ENCODE assay signal across 24 mouse cellular contexts in genomic region chr1:56072255-56072654, GRCm38 (mm10).
A peak's percentile ranks its signal among the peaks of the same experiment; 100 is the strongest.
DNase-seq lines count a peak whose midpoint lies in the region; ATAC-seq and TF ChIP-seq lines count a peak whose summit lies in the region.
"Had no signal": no experiment of that assay in that cellular context is flagged by ENCODE, and none has a peak within 500 bp of the region (broad histone marks: within the 10 kb centered on the region; RNA-seq: fewer than 3 reads in every experiment).

No protein-coding gene starts in this region.

- TF ChIP-seq CTCF in left cerebral cortex, adult 2 months (IDR thresholded peaks at IDR 0.05): no peak
- TF ChIP-seq CTCF in midbrain, postnatal 0 days (IDR thresholded peaks at IDR 0.05): no peak
- no peak for TF ChIP-seq CTCF in brain, embryonic 14.5 days (IDR thresholded peaks at IDR 0.05; ENCODE audit: borderline replicate concordance, extremely low read depth, insufficient read depth, insufficient read length)

- ATAC-seq in frontal cortex, adult (ENCODE audit: low TSS enrichment): peak; percentile 89
- no peak for ATAC-seq in midbrain, postnatal 0 days (ENCODE audit: low FRiP score)
- ATAC-seq in midbrain, embryonic 16.5 days: no peak
- ATAC-seq in granulocyte monocyte progenitor cell, adult 5-6 weeks (replicated peaks; ENCODE audit: poor library complexity, severe bottlenecking): no peak
- ATAC-seq: activated CD4-positive, CD25-positive, alpha-beta regulatory T cell, adult 4 months; forebrain, embryonic 13.5 days; inflammation-experienced regulatory T-cells, adult 6 months; Patski had no signal

- no peak overlapping the region for H3K4me3 ChIP-seq in left cerebral cortex, adult 2 months
- H3K4me3 ChIP-seq in midbrain, postnatal 0 days (ENCODE audit: low read depth, low read length): no peak overlapping the region
- H3K4me3 ChIP-seq in midbrain, embryonic 16.5 days (ENCODE audit: low read depth, low read length): no peak overlapping the region
- H3K4me3 ChIP-seq: embryonic facial prominence, embryonic 10.5 days; forebrain, embryonic 13.5 days; heart, adult 2 months; heart, embryonic 15.5 days; hindbrain, embryonic 10.5 days had no signal

- no peak for DNase-seq in frontal cortex, postnatal 10 days (ENCODE audit: low spot score in 2 of 2)
- no peak for DNase-seq in left cerebral cortex, adult 2 months (ENCODE audit: extremely low spot score in 1 of 2, low spot score in 2 of 2)
- no peak for DNase-seq in left cerebral cortex, postnatal 36 days (ENCODE audit: low spot score in 2 of 2)
- DNase-seq in midbrain, postnatal 0 days (ENCODE audit: low spot score): peak; percentile 25
- peak; percentile 26 for DNase-seq in brain, embryonic 14.5 days (ENCODE audit: low read depth)
- DNase-seq: adrenal gland, postnatal 14 days; cerebellum, adult 2 months; cerebellum, postnatal 10 days; gastrocnemius, postnatal 36 days; heart, adult 2 months; heart, postnatal 14 days had no signal

- H3K4me1 ChIP-seq in midbrain, postnatal 0 days (ENCODE audit: insufficient read depth, low read length): no peaks in the 10 kb centered on the region
- H3K4me1 ChIP-seq in midbrain, embryonic 16.5 days (ENCODE audit: control insufficient read depth, insufficient read depth, low read length): no peaks in the 10 kb centered on the region
- H3K4me1 ChIP-seq: embryonic facial prominence, embryonic 10.5 days; forebrain, embryonic 13.5 days; heart, embryonic 15.5 days; hindbrain, embryonic 10.5 days had no signal

- H3K9ac ChIP-seq in midbrain, postnatal 0 days (replicated peaks; ENCODE audit: low read length, poor library complexity, severe bottlenecking): no peak overlapping the region
- no peak overlapping the region for H3K9ac ChIP-seq in midbrain, embryonic 16.5 days (ENCODE audit: low read depth, low read length)
- H3K9ac ChIP-seq: forebrain, embryonic 13.5 days; heart, embryonic 15.5 days; hindbrain, embryonic 14.5 days had no signal

- no peak for TF ChIP-seq POLR2A in brain, embryonic 14.5 days (IDR thresholded peaks at IDR 0.05; ENCODE audit: borderline replicate concordance, extremely low read depth, insufficient read depth, insufficient read length, poor library complexity, severe bottlenecking)

- H3K4me2 ChIP-seq in midbrain, postnatal 0 days (ENCODE audit: low read depth, low read length, poor library complexity, severe bottlenecking): no peak overlapping the region
- no peak overlapping the region for H3K4me2 ChIP-seq in midbrain, embryonic 16.5 days (ENCODE audit: low read length)
- H3K4me2 ChIP-seq: forebrain, embryonic 13.5 days; heart, embryonic 11.5 days; heart, embryonic 15.5 days; hindbrain, embryonic 14.5 days had no signal

- WGBS in midbrain, postnatal 0 days: 70% methylated on average over 2 of the region's 2 CpGs
- 82% methylated on average over 2 of the region's 2 CpGs for WGBS in midbrain, embryonic 16.5 days

- intact Hi-C loops in left cerebral cortex, adult 2 months (cut with DNase I): no loop called here
- intact Hi-C loops in left cerebral cortex, postnatal 36 days (cut with DNase I): loop anchor here (10.0 kb wide), 1 partner anchor 177 kb away; no protein-coding TSS in a partner anchor

- no peaks in the 10 kb centered on the region for H3K36me3 ChIP-seq in midbrain, postnatal 0 days (ENCODE audit: insufficient read depth, low read length)
- H3K36me3 ChIP-seq in midbrain, embryonic 16.5 days (ENCODE audit: control insufficient read depth, insufficient read depth, low read length): no peaks in the 10 kb centered on the region
- H3K36me3 ChIP-seq: embryonic facial prominence, embryonic 10.5 days; heart, embryonic 15.5 days; hindbrain, embryonic 10.5 days had no signal

- peak overlapping the region; percentile 52 for H3K27ac ChIP-seq in left cerebral cortex, adult 2 months
- no peak overlapping the region for H3K27ac ChIP-seq in midbrain, postnatal 0 days (ENCODE audit: low read depth, low read length)
- no peak overlapping the region for H3K27ac ChIP-seq in midbrain, embryonic 16.5 days (ENCODE audit: low read length)
- H3K27ac ChIP-seq: embryonic facial prominence, embryonic 10.5 days; forebrain, embryonic 13.5 days; heart, adult 2 months; heart, embryonic 15.5 days; hindbrain, embryonic 10.5 days; hindbrain, embryonic 14.5 days had no signal

- no peaks in the 10 kb centered on the region for H3K9me3 ChIP-seq in midbrain, postnatal 0 days (ENCODE audit: low read length)
- H3K9me3 ChIP-seq in midbrain, embryonic 16.5 days (replicated peaks; ENCODE audit: control insufficient read depth, low read length, poor library complexity, severe bottlenecking): no peaks in the 10 kb centered on the region
- H3K9me3 ChIP-seq: embryonic facial prominence, embryonic 10.5 days; forebrain, embryonic 13.5 days; heart, embryonic 15.5 days; hindbrain, embryonic 10.5 days had no signal

- no peaks in the 10 kb centered on the region for H3K27me3 ChIP-seq in midbrain, postnatal 0 days (ENCODE audit: insufficient read depth, low read length)
- no peaks in the 10 kb centered on the region for H3K27me3 ChIP-seq in midbrain, embryonic 16.5 days (ENCODE audit: control insufficient read depth, insufficient read depth, low read depth, low read length)
- H3K27me3 ChIP-seq: CH12.LX; forebrain, embryonic 13.5 days; heart, embryonic 15.5 days had no signal

Comparison
In these comparisons a context has a peak if more than half of its experiments do, and no peak if none do; other contexts are left out.
1. DNase-seq: peak in midbrain, postnatal 0 days (single experiment) and brain, embryonic 14.5 days (single experiment); none in frontal cortex, postnatal 10 days (0 of 2), left cerebral cortex, adult 2 months (0 of 2) and left cerebral cortex, postnatal 36 days (0 of 2).